Comparison of ENCODE assay signal across 9 mouse cellular contexts in genomic region chr9:67264896-67265295, GRCm38 (mm10).
DNase-seq lines count a peak whose midpoint lies in the region; ATAC-seq and TF ChIP-seq lines count a peak whose summit lies in the region.
"Had no signal": no experiment of that assay in that cellular context is flagged by ENCODE, and none has a peak within 500 bp of the region (broad histone marks: within the 10 kb centered on the region; RNA-seq: fewer than 3 reads in every experiment).

No protein-coding gene starts in this region.

- H3K9me3 ChIP-seq in lung, postnatal 0 days (ENCODE audit: low read length): no peaks in the 10 kb centered on the region
- H3K9me3 ChIP-seq in liver, embryonic 11.5 days (ENCODE audit: control insufficient read depth, low read length): no peaks in the 10 kb centered on the region

- TF ChIP-seq EP300 in lung, postnatal 0 days (IDR thresholded peaks at IDR 0.05): peak; percentile 53; the same call in 1 of the 2 replicates

- H3K27me3 ChIP-seq in lung, postnatal 0 days (replicated peaks; ENCODE audit: insufficient read depth, low read length): 0 out of 2 replicates have a peak, but pooled peaks cover 3% of the 10 kb centered on the region
- no peaks in the 10 kb centered on the region for H3K27me3 ChIP-seq in liver, embryonic 11.5 days (replicated peaks; ENCODE audit: control insufficient read depth, insufficient read depth, low read length)

- no peak overlapping the region for H3K9ac ChIP-seq in lung, postnatal 0 days (replicated peaks; ENCODE audit: low read depth)
- no peak overlapping the region for H3K9ac ChIP-seq in liver, embryonic 11.5 days (ENCODE audit: low read depth, low read length)

- 18% methylated on average over 2 of the region's 2 CpGs for WGBS in lung, postnatal 0 days
- 63% methylated on average over 2 of the region's 2 CpGs for WGBS in liver, embryonic 11.5 days

- peak; percentile 71 for ATAC-seq in lung, postnatal 0 days
- no peak for ATAC-seq in liver, embryonic 11.5 days (replicated peaks; ENCODE audit: low FRiP score)

- H3K4me3 ChIP-seq in lung, postnatal 0 days (ENCODE audit: low read depth, low read length): no peak overlapping the region
- no peak overlapping the region for H3K4me3 ChIP-seq in liver, embryonic 11.5 days (ENCODE audit: low read depth, low read length)
- H3K4me3 ChIP-seq: left cerebral cortex, adult 2 months had no signal

- H3K4me2 ChIP-seq in lung, postnatal 0 days (replicated peaks; ENCODE audit: low read depth, low read length): no peak overlapping the region
- no peak overlapping the region for H3K4me2 ChIP-seq in liver, embryonic 11.5 days

- TF ChIP-seq CTCF in lung, postnatal 0 days (IDR thresholded peaks at IDR 0.05): no peak

- no peak overlapping the region for H3K27ac ChIP-seq in lung, postnatal 0 days (ENCODE audit: low read length)
- no peak overlapping the region for H3K27ac ChIP-seq in liver, embryonic 11.5 days (ENCODE audit: low read depth, low read length)
- H3K27ac ChIP-seq: left cerebral cortex, adult 2 months had no signal

- no peaks in the 10 kb centered on the region for H3K36me3 ChIP-seq in lung, postnatal 0 days (ENCODE audit: insufficient read depth, low read length)
- H3K36me3 ChIP-seq in liver, embryonic 11.5 days (ENCODE audit: control insufficient read depth, insufficient read depth, low read length): no peaks in the 10 kb centered on the region

- peak; percentile 57 to 69 for DNase-seq in cerebellum, postnatal 10 days
- DNase-seq in cerebellum, postnatal 25 days: no peak
- DNase-seq in kidney, adult 8-10 months: peak; percentile 27 to 32
- no peak for DNase-seq in kidney, adult 18-20 months
- peak; percentile 51 to 66 for DNase-seq in adrenal gland, postnatal 36 days
- DNase-seq in lung, postnatal 0 days (ENCODE audit: low spot score): peak; percentile 80
- DNase-seq in layer of hippocampus, postnatal 25 days (ENCODE audit: extremely low spot score in 1 of 2, low spot score in 1 of 2): no peak
- DNase-seq in liver, embryonic 11.5 days (ENCODE audit: low spot score): no peak

- H3K4me1 ChIP-seq in lung, postnatal 0 days (ENCODE audit: insufficient read depth, low read depth, low read length): peaks cover 13% of the 10 kb centered on the region; the same call in 1 of the 2 replicates
- H3K4me1 ChIP-seq in liver, embryonic 11.5 days (replicated peaks; ENCODE audit: control insufficient read depth, insufficient read depth, low read length): peaks cover 12% of the 10 kb centered on the region

Comparison
In these comparisons a context has a peak if more than half of its experiments do, and no peak if none do; other contexts are left out.
1. DNase-seq: peak in cerebellum, postnatal 10 days (2 of 2), kidney, adult 8-10 months (2 of 2), adrenal gland, postnatal 36 days (2 of 2) and lung, postnatal 0 days (single experiment); none in cerebellum, postnatal 25 days (0 of 2), kidney, adult 18-20 months (single experiment), layer of hippocampus, postnatal 25 days (0 of 2) and liver, embryonic 11.5 days (single experiment).